Mouse (Mus musculus) small intestine, adult 2 months (tissue): ENCODE data around the gene Slc3a1.

Source experiments
- CTCF ChIP-seq: fragments of 200-500 bp; IDR thresholded peaks from 2 replicates; pipeline ENCODE4 v1.5.1; 2012; ENCODE audit warnings: low read depth, mild to moderate bottlenecking, control low read depth, inconsistent platforms, low read length, moderate library complexity, mixed read lengths; ENCODE audit not compliant: insufficient replicate concordance, insufficient read length; ENCODE audit errors: extremely low read depth
- POLR2A ChIP-seq: fragments of 200-500 bp; IDR thresholded peaks from 2 replicates; pipeline ENCODE4 v1.6.1; 2012; ENCODE audit warnings: low read depth, mild to moderate bottlenecking, control low read depth, inconsistent platforms, low read length, moderate library complexity

DNA sequence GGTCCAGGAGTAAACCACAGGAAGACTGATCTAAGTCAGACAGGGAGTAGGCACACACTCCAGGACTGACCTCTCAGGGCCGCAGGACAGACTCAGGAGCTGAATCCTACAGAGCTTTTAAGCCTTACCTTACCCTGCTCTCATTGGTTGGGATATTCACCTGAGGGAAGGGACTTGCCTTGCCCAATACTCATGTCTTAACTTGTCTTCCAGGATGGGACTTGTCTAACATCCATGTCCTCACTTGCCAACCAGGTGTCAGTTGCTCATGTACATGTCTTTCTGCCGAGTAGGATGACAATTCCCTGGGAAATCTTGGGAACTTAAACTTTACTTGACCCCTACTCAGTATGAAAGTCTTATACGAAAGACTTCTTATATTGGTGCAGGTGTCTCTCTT lies 72.1 kb downstream of the Slc3a1 start:
- TF ChIP-seq CTCF (no peak), POLR2A (no peak)
